Mouse (Mus musculus): ENCODE results near the gene Sec14l1. TPM values are rescaled to one million over a fixed set of nuclear protein-coding genes. Genes with fewer than 3 reads are reported as not detected.
A peak's percentile ranks its signal among the peaks of the same experiment; 100 is the strongest.

Sec14l1 gene
- total RNA-seq, 2 experiments from 2014 or later, result 235 to 245 TPM

GRCm38 (mm10) chr11:117107837-117108236, 7.1 kb upstream of the Sec14l1 start:
- no peak for DNase-seq (ENCODE audit: low spot score in 2 of 2)

DNA sequence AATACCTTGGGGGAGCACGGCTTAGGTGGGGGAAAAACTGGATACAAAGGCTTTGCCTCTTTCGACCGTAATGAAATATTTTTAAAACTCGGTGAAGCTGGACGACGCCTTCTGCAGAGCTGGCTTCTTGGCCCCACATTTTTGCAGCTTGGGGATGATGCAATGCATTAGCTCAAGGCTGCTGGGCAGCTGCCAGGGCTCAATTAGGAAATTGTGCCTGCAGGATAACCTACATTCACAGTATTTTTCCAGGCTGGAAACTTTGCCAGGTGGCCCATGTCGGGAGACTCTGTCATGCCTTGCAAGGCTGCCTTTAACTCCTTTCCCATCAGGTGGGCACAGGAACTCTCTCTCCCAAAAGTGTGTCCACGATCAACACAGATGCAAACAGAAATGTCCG, 6.4 kb upstream of the Sec14l1 start:
- no peak for DNase-seq (ENCODE audit: low spot score in 2 of 2)

GRCm38 (mm10) chr11:117109179-117109954, 5.6 kb upstream of the Sec14l1 start:
- DNase-seq (ENCODE audit: low spot score in 2 of 2), result no peak

DNA sequence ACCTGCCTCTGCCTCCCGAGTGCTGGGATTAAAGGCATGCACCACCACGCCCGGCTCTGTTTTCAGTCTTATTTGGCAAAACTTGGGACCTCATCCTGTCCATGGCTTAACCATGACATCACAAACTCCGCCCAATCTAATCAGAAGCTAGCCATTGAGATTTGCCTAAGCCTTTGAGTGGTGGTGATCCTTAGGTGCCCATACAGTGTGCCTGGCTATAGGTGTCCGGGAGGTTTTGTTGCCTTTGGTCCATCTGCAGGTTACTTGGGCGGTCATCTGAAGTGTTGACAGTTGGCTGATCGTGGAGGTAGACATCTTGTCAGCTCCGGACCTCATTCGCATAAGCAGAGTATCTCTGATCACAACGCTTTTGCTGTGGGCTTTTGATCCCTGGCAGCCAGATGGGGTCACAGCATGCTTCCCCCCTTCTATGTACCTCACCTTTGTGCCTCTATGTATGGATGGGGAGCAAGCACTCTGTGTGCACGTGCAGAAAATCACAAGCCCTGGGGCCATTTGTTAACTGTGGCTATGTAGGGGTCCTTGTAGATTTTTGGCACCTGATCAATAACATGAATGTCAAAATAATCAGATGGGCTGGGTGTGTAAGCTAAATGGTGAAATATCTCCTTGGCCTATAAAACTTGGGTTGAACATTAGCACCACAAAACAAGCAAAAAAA, 2.9 kb upstream of the Sec14l1 start:
- DNase-seq (ENCODE audit: low spot score in 2 of 2), result no peak

- DNase-seq (ENCODE audit: low spot score in 2 of 2), result no peak
Observed at GRCm38 (mm10) chr11:117112649-117113051, 2.3 kb upstream of the Sec14l1 start.

GRCm38 (mm10) chr11:117113377-117113776, 1.6 kb upstream of the Sec14l1 start:
- DNase-seq (ENCODE audit: low spot score in 2 of 2), result no peak

DNA sequence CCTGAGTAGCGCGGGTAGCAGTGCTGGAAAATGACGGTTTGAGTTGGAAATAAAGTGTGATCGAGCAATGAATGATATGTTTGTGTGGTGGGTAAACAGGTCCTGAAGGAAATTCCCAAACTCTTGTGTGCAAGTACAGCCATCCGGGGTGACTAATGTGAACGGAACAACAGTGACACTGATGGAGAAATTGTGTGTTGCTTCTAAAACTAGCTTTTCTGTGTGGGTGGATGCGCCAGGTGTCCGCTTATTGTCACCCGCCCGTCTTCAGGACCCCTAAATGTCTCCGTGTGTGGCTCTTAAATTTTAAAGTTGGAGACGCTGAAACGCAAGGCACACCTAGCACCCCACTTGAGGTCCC, 757 bp upstream of the Sec14l1 start:
- no peak for DNase-seq (ENCODE audit: low spot score in 2 of 2)

GRCm38 (mm10) chr11:117115346-117116219, 615 bp downstream of the Sec14l1 start:
- no peak for DNase-seq (ENCODE audit: low spot score in 2 of 2)

GRCm38 (mm10) chr11:117116350-117117303, 1.7 kb downstream of the Sec14l1 start:
- DNase-seq (ENCODE audit: low spot score in 2 of 2), result no peak

GRCm38 (mm10) chr11:117117321-117117720, 2.4 kb downstream of the Sec14l1 start:
- no peak for DNase-seq (ENCODE audit: low spot score in 2 of 2)

DNA sequence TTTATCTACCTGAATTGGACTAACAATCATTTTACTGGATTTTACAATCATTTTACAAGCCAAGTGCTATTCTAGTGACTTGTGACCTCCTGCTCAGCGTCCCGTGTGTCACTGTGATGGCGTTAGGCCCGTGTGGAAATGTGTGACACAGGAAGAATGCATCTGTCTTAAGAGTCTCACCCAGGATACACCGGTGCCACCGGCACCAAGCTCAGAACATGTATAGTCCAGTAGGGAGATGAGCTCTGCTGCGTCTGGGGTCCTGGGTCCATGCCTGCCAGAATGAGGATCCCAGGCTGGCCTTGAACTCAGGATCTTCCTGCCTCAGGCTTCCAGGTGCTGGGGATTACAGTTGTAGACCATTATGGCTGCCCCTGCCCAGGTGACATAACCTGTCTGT, 2.8 kb downstream of the Sec14l1 start:
- DNase-seq (ENCODE audit: low spot score in 2 of 2), result no peak

- DNase-seq (ENCODE audit: low spot score in 2 of 2), result no peak
Observed at GRCm38 (mm10) chr11:117118248-117118647, 3.3 kb downstream of the Sec14l1 start.

DNA sequence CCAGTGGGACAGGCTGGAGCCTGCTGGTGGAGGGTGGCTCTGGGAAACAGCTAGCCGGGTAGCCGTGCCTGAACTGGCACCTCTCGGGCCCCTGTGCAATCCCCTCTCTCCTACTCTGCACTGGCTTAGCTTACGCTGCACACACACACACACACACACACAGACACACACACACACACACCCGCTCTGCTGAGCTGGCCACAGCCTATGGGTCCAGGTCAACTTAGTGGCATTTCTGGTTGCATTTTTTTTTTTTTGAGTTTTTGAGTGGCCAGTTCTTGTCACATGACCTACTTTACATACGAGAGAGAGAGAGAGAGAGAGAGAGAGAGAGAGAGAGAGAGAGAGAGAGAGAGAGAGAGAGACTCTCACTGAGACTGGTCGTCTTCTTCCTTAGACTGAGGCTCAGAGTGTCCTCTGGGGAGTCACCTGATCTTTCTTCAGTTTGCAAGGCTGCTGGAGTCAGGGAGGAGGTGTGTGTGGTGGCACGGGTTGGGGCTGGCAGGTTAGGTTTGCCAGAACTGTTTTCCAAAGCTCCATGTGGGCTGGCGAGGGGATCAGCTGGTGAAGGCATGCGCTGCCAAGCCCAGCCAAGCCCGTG, 3.9 kb downstream of the Sec14l1 start:
- no peak for DNase-seq (ENCODE audit: low spot score in 2 of 2)

DNA sequence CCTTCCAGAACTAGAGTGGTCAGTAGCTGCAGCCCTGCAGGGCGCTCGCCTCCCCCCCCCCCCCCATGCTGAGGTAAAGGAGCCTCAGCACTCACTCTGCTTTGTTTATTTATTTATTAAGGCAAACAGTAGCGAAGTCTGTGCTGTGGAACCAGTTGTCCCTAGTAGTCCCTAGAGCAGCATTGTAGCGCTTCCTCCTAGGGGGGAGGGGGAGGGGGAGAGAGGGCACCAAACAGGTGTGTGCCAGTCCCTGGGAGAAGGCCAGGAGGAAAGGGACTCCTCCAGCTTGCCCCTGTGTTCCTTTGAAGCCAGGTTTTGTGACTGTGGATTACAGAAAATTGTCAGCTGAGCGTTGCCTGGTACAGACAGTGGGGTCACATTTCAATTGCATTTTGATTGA, 4.8 kb downstream of the Sec14l1 start:
- DNase-seq (ENCODE audit: low spot score in 2 of 2), result no peak

DNA sequence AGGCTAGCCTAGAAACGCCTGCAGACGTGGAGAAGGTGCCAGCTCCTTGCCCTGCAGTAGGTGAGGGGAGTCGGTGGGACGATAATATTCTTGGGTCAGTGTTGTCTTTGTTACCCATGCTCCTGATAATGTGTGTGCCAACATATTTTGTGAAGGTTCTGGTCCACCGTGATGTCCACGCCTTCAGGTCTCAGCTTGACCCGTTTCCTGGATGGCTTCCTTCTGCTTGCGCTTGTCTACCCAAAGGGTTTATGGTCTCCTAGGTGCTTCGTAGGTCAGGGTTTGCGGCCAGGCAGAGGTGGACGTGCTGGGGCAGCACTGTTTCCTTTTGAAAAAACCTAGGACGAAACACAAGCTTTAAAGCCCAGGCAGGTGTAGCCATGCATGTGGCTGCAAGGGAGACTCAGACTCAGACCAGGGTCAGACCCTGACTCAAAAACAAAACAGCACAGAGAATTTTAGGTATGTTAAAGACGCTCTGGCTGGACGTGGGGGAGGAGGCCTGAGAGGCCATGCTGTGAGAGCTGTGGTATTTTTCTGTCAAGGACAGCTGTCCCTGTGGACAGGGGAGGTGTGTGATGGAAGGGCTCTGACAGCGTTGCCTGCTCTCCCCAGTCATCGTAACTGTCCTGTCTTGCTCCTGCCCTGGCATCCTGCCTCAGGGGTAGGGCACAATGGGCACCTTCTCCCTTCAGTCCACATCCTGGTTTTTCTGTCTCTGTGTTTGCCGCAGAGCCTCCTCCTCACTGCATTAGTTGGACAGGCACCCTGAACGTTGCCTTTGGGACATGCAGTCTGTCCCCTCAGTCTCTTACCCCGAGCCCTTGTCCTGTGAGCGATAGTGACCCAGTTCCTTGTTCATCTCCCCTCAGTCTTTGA, 5.6 kb downstream of the Sec14l1 start:
- no peak for DNase-seq (ENCODE audit: low spot score in 2 of 2)

GRCm38 (mm10) chr11:117121164-117121535, 6.2 kb downstream of the Sec14l1 start:
- DNase-seq (ENCODE audit: low spot score in 2 of 2), result peak in 1 of 2 experiments; percentile 72

DNA sequence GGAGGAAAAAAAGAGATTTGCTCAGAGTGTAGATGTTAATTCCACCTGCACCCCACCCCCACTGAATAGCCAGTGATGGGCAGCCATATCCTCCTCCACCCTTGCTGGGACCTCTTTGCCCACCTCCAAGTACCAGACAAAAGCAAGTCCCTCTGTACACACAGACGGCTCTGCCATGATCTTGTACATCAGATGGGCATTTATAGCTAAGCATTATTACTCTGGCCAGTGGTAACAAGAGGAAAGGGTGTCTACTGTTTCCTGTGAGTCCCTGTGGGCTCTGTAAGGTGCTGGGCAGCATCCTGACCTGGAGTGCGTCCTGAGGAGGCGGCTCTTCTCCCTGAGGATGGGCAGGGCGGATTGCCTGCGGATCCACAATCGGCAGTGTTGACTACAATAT, 7.0 kb downstream of the Sec14l1 start:
- DNase-seq (ENCODE audit: low spot score in 2 of 2), result no peak

DNA sequence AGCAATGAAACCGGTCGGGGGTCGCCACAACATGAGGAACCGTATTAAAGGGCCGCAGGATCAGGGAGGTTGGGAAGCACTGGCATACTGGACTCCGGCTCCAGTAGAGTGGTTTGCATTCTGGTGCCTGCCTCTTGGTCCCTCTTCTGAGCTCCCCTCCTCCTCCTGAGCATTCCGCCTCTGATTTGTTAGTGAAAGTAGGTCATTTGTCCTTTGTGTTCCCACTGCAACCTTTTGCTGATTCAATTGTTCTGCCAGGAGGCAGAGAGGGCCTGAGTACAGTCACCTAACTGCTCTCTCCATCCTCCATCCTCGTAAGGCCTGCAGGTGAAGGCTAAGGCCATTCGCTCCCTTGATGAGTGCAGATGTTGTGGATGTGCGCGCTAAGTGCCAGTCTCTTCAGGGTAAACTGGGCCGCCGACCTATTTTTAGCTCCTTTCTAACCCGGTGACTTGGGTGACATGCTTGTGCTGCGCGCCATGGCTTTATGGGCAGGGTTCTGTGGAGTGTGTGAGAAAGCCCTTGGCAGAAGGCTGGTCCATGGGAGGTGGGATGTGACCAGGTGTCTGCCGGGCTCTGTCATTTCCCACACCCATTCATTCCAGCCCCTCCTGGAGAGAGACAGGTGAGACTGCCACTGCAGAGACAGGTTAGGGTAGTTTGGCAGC, 8.6 kb downstream of the Sec14l1 start:
- DNase-seq (ENCODE audit: low spot score in 2 of 2), result no peak

GRCm38 (mm10) chr11:117124539-117124938, 9.6 kb downstream of the Sec14l1 start:
- DNase-seq (ENCODE audit: low spot score in 2 of 2), result no peak

All from layer of hippocampus, adult 18-20 months (tissue).